Mouse (Mus musculus): Measurements from ENCODE around the gene Cdk5rap2. TPM values are rescaled to one million over a fixed set of nuclear protein-coding genes. Genes with fewer than 3 reads are reported as not detected.

The Cdk5rap2 gene
- polyA plus RNA-seq, 1 experiment from 2014 or later: 25.1 TPM

DNA sequence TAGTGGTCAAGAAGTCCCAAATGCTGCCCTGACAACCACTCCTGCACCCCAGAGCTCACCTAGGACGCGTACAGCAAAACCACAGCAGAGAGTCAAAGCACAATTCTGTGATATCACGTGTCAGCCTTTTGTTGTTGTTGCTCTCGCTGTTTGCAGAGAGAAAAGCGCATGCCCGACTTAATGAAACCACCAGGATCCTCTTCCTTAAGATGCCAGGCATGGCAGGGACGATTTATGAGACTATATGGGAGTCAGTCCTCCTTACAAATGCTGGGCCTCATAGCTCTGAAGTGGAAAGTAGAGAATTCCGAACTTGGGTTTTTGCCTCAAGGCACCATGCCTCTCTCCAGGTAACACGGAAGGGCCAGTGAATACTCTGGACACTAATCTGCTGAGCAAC is 82.2 kb downstream of the Cdk5rap2 start:
- Histone ChIP-seq H3K36me3 (ENCODE audit: insufficient read depth) (peaks cover 14% of the 10 kb centered on the region; the same call in 1 of the 2 replicates), H3K9me3 (ENCODE audit: low read depth, low read length) (no peaks in the 10 kb centered on the region), H3K27me3 (ENCODE audit: insufficient read depth, low read length) (no peaks in the 10 kb centered on the region), H3K4me2 (no peak overlapping the region), H3K9ac (no peak overlapping the region), H3K4me3 (ENCODE audit: low read depth, low read length) (no peak overlapping the region), H3K4me1 (ENCODE audit: insufficient read depth) (no peaks in the 10 kb centered on the region), H3K27ac (ENCODE audit: low read depth) (no peak overlapping the region)
- ATAC-seq (ENCODE audit: insufficient read depth): no peak
- no peak for TF ChIP-seq CTCF (IDR thresholded peaks at IDR 0.05; ENCODE audit: low read depth)
- 88% methylated on average over 9 of the region's 9 CpGs for WGBS
- DNase-seq: no peak

DNA sequence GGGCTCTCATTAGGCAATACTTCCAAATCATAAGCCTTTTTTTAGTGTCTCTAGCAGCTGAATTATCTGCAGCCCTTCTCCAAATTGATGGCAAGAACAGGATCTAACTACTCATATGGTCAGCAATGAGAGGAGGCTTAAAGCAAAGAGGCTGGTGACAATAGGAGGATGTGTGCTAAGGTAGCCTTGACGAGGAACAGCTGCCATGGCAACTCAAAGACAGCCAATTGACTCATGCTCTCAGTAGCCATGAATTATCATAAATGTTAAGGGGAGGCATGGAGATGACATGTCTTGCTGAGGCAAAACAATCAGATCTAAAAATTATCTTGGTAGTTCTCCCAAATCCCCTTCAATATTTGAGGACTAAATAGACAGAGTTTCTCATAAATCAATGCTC is 82.8 kb downstream of the Cdk5rap2 start:
- H3K4me3 ChIP-seq (ENCODE audit: low read depth, low read length): no peak overlapping the region
- H3K4me2 ChIP-seq: no peak overlapping the region
- peaks cover 11% of the 10 kb centered on the region; the same call in 1 of the 2 replicates for H3K36me3 ChIP-seq (ENCODE audit: insufficient read depth)
- H3K9me3 ChIP-seq (ENCODE audit: low read depth, low read length): no peaks in the 10 kb centered on the region
- TF ChIP-seq CTCF (IDR thresholded peaks at IDR 0.05; ENCODE audit: low read depth): no peak
- H3K27ac ChIP-seq (ENCODE audit: low read depth): no peak overlapping the region
- 59% methylated on average over 1 of the region's 1 CpGs for WGBS
- no peaks in the 10 kb centered on the region for H3K27me3 ChIP-seq (ENCODE audit: insufficient read depth, low read length)
- DNase-seq: no peak
- H3K9ac ChIP-seq: no peak overlapping the region
- ATAC-seq (ENCODE audit: insufficient read depth): no peak
- H3K4me1 ChIP-seq (ENCODE audit: insufficient read depth): no peaks in the 10 kb centered on the region

DNA sequence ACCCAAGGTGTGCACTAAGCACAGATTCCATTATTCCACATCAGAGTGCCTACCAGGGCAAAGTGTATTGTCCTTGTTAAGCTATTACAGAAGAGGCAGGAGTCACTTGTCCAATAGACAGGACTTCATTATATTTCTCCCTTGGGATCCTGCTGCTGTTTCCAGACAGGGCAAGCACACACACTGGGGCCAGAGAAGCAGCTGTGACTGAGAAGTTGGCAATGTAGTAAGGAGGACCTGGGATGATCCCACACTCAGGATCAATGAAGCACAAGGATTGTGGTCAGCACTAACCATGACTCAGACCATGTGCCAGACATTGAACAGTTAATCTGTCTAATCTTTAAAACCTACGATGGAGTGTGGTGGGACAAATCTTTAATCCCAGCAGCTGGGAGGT is 88.7 kb downstream of the Cdk5rap2 start:
- H3K27ac ChIP-seq (ENCODE audit: low read depth): no peak overlapping the region
- no peaks in the 10 kb centered on the region for H3K9me3 ChIP-seq (ENCODE audit: low read depth, low read length)
- H3K4me2 ChIP-seq: no peak overlapping the region
- no peaks in the 10 kb centered on the region for H3K4me1 ChIP-seq (ENCODE audit: insufficient read depth)
- ATAC-seq (ENCODE audit: insufficient read depth) (no peak), DNase-seq (no peak)
- no peak for TF ChIP-seq CTCF (IDR thresholded peaks at IDR 0.05; ENCODE audit: low read depth)
- no peak overlapping the region for H3K9ac ChIP-seq
- H3K4me3 ChIP-seq (ENCODE audit: low read depth, low read length): no peak overlapping the region
- peaks cover 11% of the 10 kb centered on the region for H3K36me3 ChIP-seq (ENCODE audit: insufficient read depth)
- H3K27me3 ChIP-seq (ENCODE audit: insufficient read depth, low read length): no peaks in the 10 kb centered on the region
- WGBS: 67% methylated on average over 1 of the region's 1 CpGs

DNA sequence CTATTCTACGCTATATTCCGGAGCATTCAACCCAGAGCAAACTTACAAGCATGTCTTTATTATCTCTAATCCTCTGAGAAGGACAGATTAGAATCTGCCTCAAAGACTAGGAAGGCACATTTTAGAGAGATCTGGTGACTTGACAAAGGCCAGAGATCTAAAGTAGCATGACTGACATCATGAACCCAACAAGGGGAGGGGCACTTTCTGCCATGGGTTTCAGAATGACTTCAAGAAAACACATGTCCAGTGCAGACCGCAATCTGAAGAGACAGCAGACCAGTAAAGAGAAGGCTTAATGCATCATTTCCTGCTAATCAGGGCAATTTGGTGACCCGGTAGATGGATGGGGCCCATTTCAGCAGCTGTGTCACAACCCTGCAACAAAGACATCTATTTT is 98.1 kb downstream of the Cdk5rap2 start:
- Histone ChIP-seq H3K4me2 (no peak overlapping the region), H3K27me3 (ENCODE audit: insufficient read depth, low read length) (no peaks in the 10 kb centered on the region), H3K36me3 (ENCODE audit: insufficient read depth) (peaks cover 36% of the 10 kb centered on the region), H3K4me3 (ENCODE audit: low read depth, low read length) (no peak overlapping the region), H3K27ac (ENCODE audit: low read depth) (no peak overlapping the region), H3K9ac (no peak overlapping the region), H3K4me1 (ENCODE audit: insufficient read depth) (no peaks in the 10 kb centered on the region), H3K9me3 (ENCODE audit: low read depth, low read length) (no peaks in the 10 kb centered on the region)
- no peak for TF ChIP-seq CTCF (IDR thresholded peaks at IDR 0.05; ENCODE audit: low read depth)
- DNase-seq: no peak
- no peak for ATAC-seq (ENCODE audit: insufficient read depth)
- WGBS: 90% methylated on average over 4 of the region's 4 CpGs

DNA sequence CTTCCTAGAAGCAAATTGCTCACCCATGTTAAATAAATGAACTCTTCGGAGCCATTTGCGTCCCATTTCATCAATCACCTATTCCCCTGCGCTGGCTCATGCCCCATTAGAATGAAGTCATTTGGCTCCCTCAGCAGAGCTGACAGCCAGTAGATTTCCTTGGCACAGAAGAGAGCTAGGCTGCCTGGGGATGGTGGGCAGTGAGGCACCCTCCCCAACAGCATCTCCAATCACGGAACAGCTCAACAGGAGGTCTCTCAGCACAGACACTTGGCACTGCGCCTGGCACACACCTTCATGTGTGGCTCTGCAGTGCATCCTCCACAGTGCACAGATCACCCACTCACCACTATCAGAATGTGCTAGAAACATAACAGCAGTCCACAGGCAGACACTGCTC is 98.7 kb downstream of the Cdk5rap2 start:
- Histone ChIP-seq H3K4me1 (ENCODE audit: insufficient read depth) (no peaks in the 10 kb centered on the region), H3K36me3 (ENCODE audit: insufficient read depth) (peaks cover 32% of the 10 kb centered on the region), H3K9me3 (ENCODE audit: low read depth, low read length) (no peaks in the 10 kb centered on the region), H3K4me3 (ENCODE audit: low read depth, low read length) (no peak overlapping the region), H3K27me3 (ENCODE audit: insufficient read depth, low read length) (no peaks in the 10 kb centered on the region), H3K27ac (ENCODE audit: low read depth) (no peak overlapping the region), H3K4me2 (no peak overlapping the region), H3K9ac (no peak overlapping the region)
- DNase-seq (no peak), ATAC-seq (ENCODE audit: insufficient read depth) (peak; percentile 52)
- no peak for TF ChIP-seq CTCF (IDR thresholded peaks at IDR 0.05; ENCODE audit: low read depth)
- 67% methylated on average over 5 of the region's 5 CpGs for WGBS

DNA sequence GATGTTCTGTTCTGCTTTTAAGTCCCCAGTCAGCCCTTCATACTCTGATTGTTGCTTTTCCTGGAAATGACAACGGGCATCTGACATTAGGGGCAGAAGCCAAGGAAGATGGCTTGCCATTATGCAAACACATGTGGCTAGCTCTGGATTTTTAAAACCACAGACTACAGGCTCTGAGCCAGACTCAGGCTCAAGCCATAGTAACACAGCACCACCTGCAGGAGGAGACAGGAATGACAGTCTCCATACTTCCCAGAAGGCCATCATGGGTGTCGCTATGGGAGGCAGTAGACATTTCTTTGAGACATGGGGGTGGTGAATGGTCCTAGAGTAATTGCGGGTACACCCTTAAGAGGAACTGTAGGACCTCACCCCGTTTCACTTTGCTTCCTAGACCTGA is 103.0 kb downstream of the Cdk5rap2 start:
- DNase-seq: peak; percentile 81
- 63% methylated on average over 4 of the region's 4 CpGs for WGBS
- TF ChIP-seq CTCF (IDR thresholded peaks at IDR 0.05; ENCODE audit: low read depth): peak; percentile 82

DNA sequence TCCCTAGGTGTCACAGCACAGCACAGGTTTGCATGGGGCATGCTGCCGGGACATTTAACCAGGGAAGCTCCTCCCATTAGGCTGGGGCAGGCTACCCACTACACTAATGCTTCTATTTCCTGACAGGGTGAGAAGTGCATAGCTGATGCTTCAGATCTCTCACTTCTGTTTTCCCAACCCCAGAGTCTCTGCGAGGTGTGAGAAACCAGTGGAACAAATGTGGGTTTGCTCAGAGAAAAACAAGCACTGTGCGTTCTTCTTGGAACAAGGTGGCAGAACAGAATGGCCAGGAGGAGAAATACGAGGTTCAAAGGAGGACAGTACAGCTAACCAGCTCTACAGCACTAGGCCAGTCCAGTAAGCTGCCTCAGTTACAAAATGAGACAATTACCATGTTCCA is 106.4 kb downstream of the Cdk5rap2 start:
- DNase-seq (no peak), ATAC-seq (ENCODE audit: insufficient read depth) (no peak)
- Histone ChIP-seq H3K4me1 (ENCODE audit: insufficient read depth) (no peaks in the 10 kb centered on the region), H3K27me3 (ENCODE audit: insufficient read depth, low read length) (no peaks in the 10 kb centered on the region), H3K4me3 (ENCODE audit: low read depth, low read length) (no peak overlapping the region), H3K36me3 (ENCODE audit: insufficient read depth) (peaks cover 42% of the 10 kb centered on the region), H3K27ac (ENCODE audit: low read depth) (no peak overlapping the region), H3K9me3 (ENCODE audit: low read depth, low read length) (no peaks in the 10 kb centered on the region), H3K4me2 (no peak overlapping the region), H3K9ac (no peak overlapping the region)
- 42% methylated on average over 4 of the region's 4 CpGs for WGBS
- TF ChIP-seq CTCF (IDR thresholded peaks at IDR 0.05; ENCODE audit: low read depth): no peak

More for the DNA sequence above, 103.0 kb downstream of the Cdk5rap2 start:
- H3K9ac ChIP-seq: no peak overlapping the region
- no peak overlapping the region for H3K27ac ChIP-seq (ENCODE audit: low read depth)
- no peaks in the 10 kb centered on the region for H3K9me3 ChIP-seq (ENCODE audit: low read depth, low read length)
- no peak overlapping the region for H3K4me2 ChIP-seq
- peak; percentile 53; the same call in 1 of the 2 replicates for ATAC-seq (ENCODE audit: insufficient read depth)
- no peaks in the 10 kb centered on the region for H3K27me3 ChIP-seq (ENCODE audit: insufficient read depth, low read length)
- peaks cover 20% of the 10 kb centered on the region for H3K36me3 ChIP-seq (ENCODE audit: insufficient read depth)
- H3K4me1 ChIP-seq (ENCODE audit: insufficient read depth): no peaks in the 10 kb centered on the region
- no peak overlapping the region for H3K4me3 ChIP-seq (ENCODE audit: low read depth, low read length)

DNA sequence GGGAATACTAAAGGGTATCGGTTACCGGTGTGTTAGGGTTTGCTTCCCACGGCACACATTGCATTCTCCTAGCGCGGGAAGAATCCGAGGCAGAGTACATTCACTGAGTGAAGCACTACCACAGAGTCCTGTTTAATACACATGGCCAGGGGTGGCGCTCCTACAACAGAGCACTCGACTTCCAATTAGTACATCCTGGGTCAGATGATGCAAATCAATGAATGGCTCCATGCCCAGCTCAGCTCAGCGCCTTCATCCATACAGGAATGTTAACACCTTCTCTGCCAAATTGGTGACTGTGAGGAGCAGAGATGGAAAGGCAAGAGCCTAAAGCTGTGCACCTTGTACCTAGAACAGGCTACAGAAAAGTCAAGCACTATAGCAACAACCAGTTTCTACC is 109.1 kb downstream of the Cdk5rap2 start:
- H3K36me3 ChIP-seq (ENCODE audit: insufficient read depth): peaks cover 55% of the 10 kb centered on the region
- DNase-seq (no peak), ATAC-seq (ENCODE audit: insufficient read depth) (no peak)
- TF ChIP-seq CTCF (IDR thresholded peaks at IDR 0.05; ENCODE audit: low read depth): no peak
- no peaks in the 10 kb centered on the region for H3K9me3 ChIP-seq (ENCODE audit: low read depth, low read length)
- H3K9ac ChIP-seq: no peak overlapping the region
- no peak overlapping the region for H3K4me2 ChIP-seq
- no peak overlapping the region for H3K27ac ChIP-seq (ENCODE audit: low read depth)
- no peaks in the 10 kb centered on the region for H3K4me1 ChIP-seq (ENCODE audit: insufficient read depth)
- 89% methylated on average over 9 of the region's 9 CpGs for WGBS
- H3K4me3 ChIP-seq (ENCODE audit: low read depth, low read length): no peak overlapping the region
- H3K27me3 ChIP-seq (ENCODE audit: insufficient read depth, low read length): no peaks in the 10 kb centered on the region
